8 mouse cellular contexts compared by ENCODE assay signal in the genomic region with DNA sequence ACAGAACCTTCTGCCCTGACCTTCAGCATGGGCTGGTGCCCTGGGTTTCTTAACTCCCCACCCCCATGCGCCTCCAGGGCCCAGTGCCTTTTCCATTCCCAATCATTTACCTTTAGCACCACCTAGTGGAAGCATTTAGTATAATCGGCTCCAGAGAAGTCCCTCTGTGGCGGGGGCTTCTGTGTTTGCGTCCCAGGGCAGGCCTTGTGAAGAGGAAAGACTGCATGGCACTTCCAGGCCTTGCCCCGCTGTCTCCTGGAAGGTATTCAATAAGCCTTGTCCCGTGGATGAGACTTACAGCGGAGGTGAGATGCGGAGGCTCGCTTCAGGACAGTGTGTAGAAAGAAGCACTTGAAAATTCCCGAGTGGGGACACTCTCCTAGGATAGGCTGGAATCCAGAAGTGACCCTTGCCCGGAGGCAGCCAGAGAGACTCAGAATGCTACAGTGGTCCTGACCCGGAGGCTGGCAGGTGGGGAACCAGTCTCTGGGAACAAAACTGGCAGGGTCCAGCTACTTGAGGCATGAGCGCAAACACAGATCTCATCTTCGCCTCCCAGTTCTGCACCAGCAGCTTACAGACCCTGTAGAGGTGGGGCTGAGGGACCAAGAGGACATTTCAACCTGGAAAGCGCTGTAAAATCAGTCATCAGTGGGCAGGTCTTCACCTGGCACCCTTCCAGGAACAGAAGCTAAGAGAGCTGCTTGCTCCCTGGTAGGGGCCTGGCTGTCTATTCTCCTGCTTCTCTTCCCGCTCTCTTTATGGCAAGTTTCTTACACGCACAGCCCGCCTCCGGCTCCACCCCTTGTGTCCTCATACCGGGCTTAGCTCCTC. TPM values are rescaled to one million over a fixed set of nuclear protein-coding genes. Genes with fewer than 3 reads are reported as not detected.
A peak's percentile ranks its signal among the peaks of the same experiment; 100 is the strongest.
DNase-seq lines count a peak whose midpoint lies in the region; ATAC-seq and TF ChIP-seq lines count a peak whose summit lies in the region.

No protein-coding gene starts in this region.

- TF ChIP-seq CTCF in brain, embryonic 14.5 days (IDR thresholded peaks at IDR 0.05; ENCODE audit: borderline replicate concordance, extremely low read depth, insufficient read depth, insufficient read length), result peak; percentile 80

- ATAC-seq in erythroblast, adult 5-6 weeks (replicated peaks; ENCODE audit: low FRiP score, poor library complexity, severe bottlenecking), result peak; percentile 84
- ATAC-seq in heart, embryonic 12.5 days (ENCODE audit: insufficient number of reproducible peaks, low FRiP score), result no peak
- peak; percentile 69; the same call in 1 of the 2 replicates for ATAC-seq in kidney, embryonic 15.5 days (replicated peaks; ENCODE audit: low FRiP score)
- peak; percentile 73 for ATAC-seq in monocyte, adult 5-6 weeks (replicated peaks; ENCODE audit: insufficient number of reproducible peaks, low FRiP score, low TSS enrichment, poor library complexity, severe bottlenecking)
- peak; percentile 45; the same call in 1 of the 2 replicates for ATAC-seq in stomach, embryonic 16.5 days (ENCODE audit: insufficient read depth, low FRiP score)

- no peaks in the 10 kb centered on the region for H3K36me3 ChIP-seq in heart, embryonic 12.5 days
- H3K36me3 ChIP-seq in kidney, embryonic 15.5 days, result no peaks in the 10 kb centered on the region
- no peaks in the 10 kb centered on the region for H3K36me3 ChIP-seq in stomach, embryonic 16.5 days (ENCODE audit: control insufficient read depth, insufficient read depth, low read length)

- H3K4me2 ChIP-seq in heart, embryonic 12.5 days, result peak overlapping the region; percentile 51
- H3K4me2 ChIP-seq in kidney, embryonic 15.5 days, result peak overlapping the region; percentile 44; the same call in 1 of the 2 replicates
- 0 out of 2 replicates have a peak overlapping the region, but pooled peaks have one; percentile 27 for H3K4me2 ChIP-seq in stomach, embryonic 16.5 days (ENCODE audit: low read depth, low read length)

- peak; percentile 72 for DNase-seq in CD4-positive helper T cell, adult 2 months (ENCODE audit: low read depth, low spot score)
- DNase-seq in brain, embryonic 14.5 days (ENCODE audit: low read depth), result peak; percentile 81
- DNase-seq in liver, result peak; percentile 57

- no peaks in the 10 kb centered on the region; the same call in 1 of the 2 replicates for H3K9me3 ChIP-seq in heart, embryonic 12.5 days (replicated peaks)
- H3K9me3 ChIP-seq in kidney, embryonic 15.5 days (replicated peaks), result no peaks in the 10 kb centered on the region
- H3K9me3 ChIP-seq in stomach, embryonic 16.5 days (replicated peaks; ENCODE audit: control insufficient read depth, low read length), result no peaks in the 10 kb centered on the region

- TF ChIP-seq POLR2A in brain, embryonic 14.5 days (IDR thresholded peaks at IDR 0.05; ENCODE audit: borderline replicate concordance, extremely low read depth, insufficient read depth, insufficient read length, poor library complexity, severe bottlenecking), result no peak

- H3K4me3 ChIP-seq in heart, embryonic 12.5 days, result no peak overlapping the region
- no peak overlapping the region for H3K4me3 ChIP-seq in kidney, embryonic 15.5 days (replicated peaks)
- H3K4me3 ChIP-seq in stomach, embryonic 16.5 days (replicated peaks; ENCODE audit: low read length), result no peak overlapping the region; the same call in 1 of the 2 replicates

- H3K9ac ChIP-seq in heart, embryonic 12.5 days, result peak overlapping the region; percentile 56
- no peak overlapping the region for H3K9ac ChIP-seq in kidney, embryonic 15.5 days
- H3K9ac ChIP-seq in stomach, embryonic 16.5 days (ENCODE audit: low read length), result peak overlapping the region; percentile 56

- no peak overlapping the region for H3K27ac ChIP-seq in heart, embryonic 12.5 days (ENCODE audit: poor library complexity, severe bottlenecking)
- H3K27ac ChIP-seq in kidney, embryonic 15.5 days, result no peak overlapping the region
- H3K27ac ChIP-seq in stomach, embryonic 16.5 days (ENCODE audit: low read length), result no peak overlapping the region

- H3K4me1 ChIP-seq in heart, embryonic 12.5 days (replicated peaks), result peaks cover 35% of the 10 kb centered on the region
- peaks cover 23% of the 10 kb centered on the region for H3K4me1 ChIP-seq in kidney, embryonic 15.5 days
- peaks cover 4% of the 10 kb centered on the region; the same call in 1 of the 2 replicates for H3K4me1 ChIP-seq in stomach, embryonic 16.5 days (ENCODE audit: control insufficient read depth, insufficient read depth, low read length)

- no peaks in the 10 kb centered on the region for H3K27me3 ChIP-seq in heart, embryonic 12.5 days (replicated peaks)
- H3K27me3 ChIP-seq in kidney, embryonic 15.5 days, result no peaks in the 10 kb centered on the region
- H3K27me3 ChIP-seq in stomach, embryonic 16.5 days (ENCODE audit: control insufficient read depth, insufficient read depth, low read length), result no peaks in the 10 kb centered on the region

- 34% methylated on average over 20 of the region's 20 CpGs for WGBS in heart, embryonic 12.5 days
- WGBS in kidney, embryonic 15.5 days, result 35% methylated on average over 20 of the region's 20 CpGs
- WGBS in stomach, embryonic 16.5 days, result 30% methylated on average over 20 of the region's 20 CpGs

RNA-seq across cellular contexts. Expression of gene Ttll1, which starts 7.7 kb away (rescaled TPM):
- polyA plus RNA-seq in brain, embryonic 14.5 days (2012; rRNA removed), result 58.1 and 89.6 TPM in 2 replicates
- total RNA-seq in erythroblast, adult 5-6 weeks (2015; ENCODE audit: low replicate concordance), result 8.4 and 8.5 TPM in 2 replicates
- total RNA-seq in erythroblast, adult 5-6 weeks (2017; ENCODE audit: low replicate concordance), result 1.8 and 8.3 TPM in 2 replicates
- polyA plus RNA-seq in heart, embryonic 12.5 days (2016; fragmentation: Nextera tagmentation; extraction: Ambion mirVana), result 24.5 and 25.4 TPM in 2 replicates
- polyA plus RNA-seq in kidney, embryonic 15.5 days (2015; fragmentation: Nextera tagmentation; extraction: Ambion mirVana), result 25.3 and 28.7 TPM in 2 replicates
- total RNA-seq in monocyte, adult 5-6 weeks (2017), result 5.0 to 6.9 TPM (median 5.2 TPM) in 3 replicates
- 20.9 and 21.0 TPM in 2 replicates for polyA plus RNA-seq in stomach, embryonic 16.5 days (2015; fragmentation: Nextera tagmentation; extraction: Ambion mirVana)

RNA-seq across cellular contexts. Expression of gene Bik, which starts 8.2 kb away (rescaled TPM):
- polyA plus RNA-seq in brain, embryonic 14.5 days (2012; rRNA removed), result 0.71 and 1.3 TPM in 2 replicates
- not detected in 2 replicates for total RNA-seq in erythroblast, adult 5-6 weeks (2015; ENCODE audit: low replicate concordance)
- 0.84 TPM in 1 of 2 replicates, not detected in the other for total RNA-seq in erythroblast, adult 5-6 weeks (2017; ENCODE audit: low replicate concordance)
- 31.2 and 35.4 TPM in 2 replicates for polyA plus RNA-seq in heart, embryonic 12.5 days (2016; fragmentation: Nextera tagmentation; extraction: Ambion mirVana)
- polyA plus RNA-seq in kidney, embryonic 15.5 days (2015; fragmentation: Nextera tagmentation; extraction: Ambion mirVana), result 10.6 and 11.0 TPM in 2 replicates
- total RNA-seq in monocyte, adult 5-6 weeks (2017), result not detected in 3 replicates
- polyA plus RNA-seq in stomach, embryonic 16.5 days (2015; fragmentation: Nextera tagmentation; extraction: Ambion mirVana), result 6.8 and 7.0 TPM in 2 replicates

RNA-seq across cellular contexts. Expression of gene Tspo, which starts 45.0 kb away (rescaled TPM):
- 7.1 and 9.9 TPM in 2 replicates for polyA plus RNA-seq in brain, embryonic 14.5 days (2012; rRNA removed)
- 51.5 and 85.9 TPM in 2 replicates for total RNA-seq in erythroblast, adult 5-6 weeks (2015; ENCODE audit: low replicate concordance)
- total RNA-seq in erythroblast, adult 5-6 weeks (2017; ENCODE audit: low replicate concordance), result 51.9 and 74.4 TPM in 2 replicates
- 119 and 125 TPM in 2 replicates for polyA plus RNA-seq in heart, embryonic 12.5 days (2016; fragmentation: Nextera tagmentation; extraction: Ambion mirVana)
- polyA plus RNA-seq in kidney, embryonic 15.5 days (2015; fragmentation: Nextera tagmentation; extraction: Ambion mirVana), result 69.2 and 77.2 TPM in 2 replicates
- total RNA-seq in monocyte, adult 5-6 weeks (2017), result 34.9 to 79.7 TPM (median 46.3 TPM) in 3 replicates
- 116 and 132 TPM in 2 replicates for polyA plus RNA-seq in stomach, embryonic 16.5 days (2015; fragmentation: Nextera tagmentation; extraction: Ambion mirVana)

RNA-seq across cellular contexts. Expression of gene Mcat, which starts 45.2 kb away (rescaled TPM):
- 32.8 and 38.7 TPM in 2 replicates for polyA plus RNA-seq in brain, embryonic 14.5 days (2012; rRNA removed)
- total RNA-seq in erythroblast, adult 5-6 weeks (2015; ENCODE audit: low replicate concordance), result 0.38 TPM in 1 of 2 replicates, not detected in the other
- 3.1 and 4.3 TPM in 2 replicates for total RNA-seq in erythroblast, adult 5-6 weeks (2017; ENCODE audit: low replicate concordance)
- polyA plus RNA-seq in heart, embryonic 12.5 days (2016; fragmentation: Nextera tagmentation; extraction: Ambion mirVana), result 34.4 and 34.8 TPM in 2 replicates
- polyA plus RNA-seq in kidney, embryonic 15.5 days (2015; fragmentation: Nextera tagmentation; extraction: Ambion mirVana), result 35.1 and 36.6 TPM in 2 replicates
- 1.1 to 13.5 TPM (median 4.1 TPM) in 3 replicates for total RNA-seq in monocyte, adult 5-6 weeks (2017)
- 24.3 and 24.4 TPM in 2 replicates for polyA plus RNA-seq in stomach, embryonic 16.5 days (2015; fragmentation: Nextera tagmentation; extraction: Ambion mirVana)

RNA-seq across cellular contexts. Expression of gene Pacsin2, which starts 54.0 kb away (rescaled TPM):
- 23.7 and 31.4 TPM in 2 replicates for polyA plus RNA-seq in brain, embryonic 14.5 days (2012; rRNA removed)
- 102 and 137 TPM in 2 replicates for total RNA-seq in erythroblast, adult 5-6 weeks (2015; ENCODE audit: low replicate concordance)
- total RNA-seq in erythroblast, adult 5-6 weeks (2017; ENCODE audit: low replicate concordance), result 285 and 310 TPM in 2 replicates
- 70.8 and 72.0 TPM in 2 replicates for polyA plus RNA-seq in heart, embryonic 12.5 days (2016; fragmentation: Nextera tagmentation; extraction: Ambion mirVana)
- polyA plus RNA-seq in kidney, embryonic 15.5 days (2015; fragmentation: Nextera tagmentation; extraction: Ambion mirVana), result 74.6 and 76.4 TPM in 2 replicates
- 92.8 to 153 TPM (median 103 TPM) in 3 replicates for total RNA-seq in monocyte, adult 5-6 weeks (2017)
- 64.5 and 67.9 TPM in 2 replicates for polyA plus RNA-seq in stomach, embryonic 16.5 days (2015; fragmentation: Nextera tagmentation; extraction: Ambion mirVana)
